10 mouse cellular contexts compared by ENCODE assay signal in the genomic region with DNA sequence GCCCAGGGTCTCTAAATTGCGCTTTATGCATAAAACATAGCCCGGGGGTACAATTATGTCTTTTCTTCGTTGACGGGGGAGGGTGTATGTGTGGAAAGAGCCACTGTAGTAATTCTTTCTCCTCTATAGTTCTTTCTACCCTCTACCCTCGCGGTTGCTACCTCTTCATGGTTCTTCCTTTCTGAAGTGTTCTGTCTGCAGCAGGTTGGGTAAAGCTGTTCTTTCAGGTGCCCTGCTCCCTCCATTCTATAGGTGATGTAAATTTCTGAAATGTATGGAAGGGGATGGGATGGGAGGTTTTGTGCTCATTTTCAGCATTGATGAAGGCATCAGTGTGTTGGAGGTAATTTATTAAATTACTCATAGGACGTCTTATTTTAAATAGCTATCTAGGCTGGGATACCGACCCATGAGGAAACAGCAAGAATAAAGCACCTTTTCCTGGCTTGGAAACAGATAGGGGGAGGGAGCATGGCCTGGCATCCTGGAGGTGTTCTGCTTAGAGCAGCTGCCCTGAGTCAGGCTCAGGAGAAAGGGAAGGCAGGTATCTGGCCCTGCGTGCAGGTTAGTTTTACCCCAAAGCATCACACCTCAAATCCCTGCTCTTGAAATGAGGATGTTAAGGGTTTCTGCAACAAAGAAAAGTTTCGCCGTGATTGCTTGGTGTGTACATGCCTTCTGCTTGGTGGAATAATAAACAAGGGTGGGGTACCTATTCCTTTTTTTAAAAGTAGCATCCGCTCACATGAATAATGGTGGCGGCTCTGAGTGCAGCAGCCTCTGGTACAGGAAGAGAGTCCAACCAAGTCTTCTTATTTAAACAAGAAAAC. TPM values are rescaled to one million over a fixed set of nuclear protein-coding genes. Genes with fewer than 3 reads are reported as not detected.
A peak's percentile ranks its signal among the peaks of the same experiment; 100 is the strongest.
DNase-seq lines count a peak whose midpoint lies in the region; ATAC-seq and TF ChIP-seq lines count a peak whose summit lies in the region.
"Had no signal": no experiment of that assay in that cellular context is flagged by ENCODE, and none has a peak within 500 bp of the region (broad histone marks: within the 10 kb centered on the region; RNA-seq: fewer than 3 reads in every experiment).

No protein-coding gene starts in this region.

- ATAC-seq in kidney, embryonic 15.5 days (replicated peaks; ENCODE audit: low FRiP score): no peak
- ATAC-seq in intestine, postnatal 0 days: no peak

- no peak overlapping the region for H3K27ac ChIP-seq in kidney, embryonic 15.5 days
- H3K27ac ChIP-seq in forebrain, embryonic 10.5 days: no peak overlapping the region
- H3K27ac ChIP-seq in intestine, postnatal 0 days (ENCODE audit: low read depth, low read length): no peak overlapping the region

- WGBS in kidney, embryonic 15.5 days: 14% methylated on average over 13 of the region's 13 CpGs
- 20% methylated on average over 13 of the region's 13 CpGs for WGBS in forebrain, embryonic 10.5 days
- 11% methylated on average over 13 of the region's 13 CpGs for WGBS in intestine, postnatal 0 days

- H3K4me1 ChIP-seq in kidney, embryonic 15.5 days: peaks cover 30% of the 10 kb centered on the region
- peaks cover 57% of the 10 kb centered on the region for H3K4me1 ChIP-seq in forebrain, embryonic 10.5 days
- peaks cover 8% of the 10 kb centered on the region; the same call in 1 of the 2 replicates for H3K4me1 ChIP-seq in intestine, postnatal 0 days (replicated peaks; ENCODE audit: control insufficient read depth, insufficient read depth, low read length)

- H3K9me3 ChIP-seq in kidney, embryonic 15.5 days (replicated peaks): no peaks in the 10 kb centered on the region
- no peaks in the 10 kb centered on the region for H3K9me3 ChIP-seq in forebrain, embryonic 10.5 days
- H3K9me3 ChIP-seq in intestine, postnatal 0 days (ENCODE audit: control insufficient read depth): no peaks in the 10 kb centered on the region
- H3K9me3 ChIP-seq: megakaryocyte, embryonic 14.5 days had no signal

- TF ChIP-seq CTCF in intestine, postnatal 0 days (IDR thresholded peaks at IDR 0.05; ENCODE audit: low read depth): no peak

- peak overlapping the region; percentile 96 for H3K4me2 ChIP-seq in kidney, embryonic 15.5 days
- H3K4me2 ChIP-seq in intestine, postnatal 0 days (replicated peaks; ENCODE audit: low read depth): peak overlapping the region; percentile 80

- DNase-seq in kidney, postnatal 14 days: no peak
- no peak for DNase-seq in forebrain, embryonic 10.5 days (ENCODE audit: extremely low spot score, low spot score)
- DNase-seq in neural tube, embryonic 10.5 days (ENCODE audit: extremely low spot score, low spot score): peak; percentile 44
- no peak for DNase-seq in frontal cortex, postnatal 10 days (ENCODE audit: low spot score in 2 of 2)
- no peak for DNase-seq in layer of hippocampus, adult 9-10 months (ENCODE audit: low spot score)
- DNase-seq in retina, postnatal 1 day: no peak

- peaks cover 34% of the 10 kb centered on the region for H3K27me3 ChIP-seq in kidney, embryonic 15.5 days
- H3K27me3 ChIP-seq in forebrain, embryonic 10.5 days (ENCODE audit: poor library complexity, severe bottlenecking): peaks cover 92% of the 10 kb centered on the region
- no peaks in the 10 kb centered on the region for H3K27me3 ChIP-seq in intestine, postnatal 0 days (replicated peaks; ENCODE audit: control insufficient read depth, insufficient read depth, low read length)

- peak overlapping the region; percentile 24; the same call in 1 of the 2 replicates for H3K9ac ChIP-seq in kidney, embryonic 15.5 days
- H3K9ac ChIP-seq in intestine, postnatal 0 days (ENCODE audit: low read depth, low read length): 0 out of 2 replicates have a peak overlapping the region, but pooled peaks have one; percentile 22

- peaks cover 6% of the 10 kb centered on the region; the same call in 1 of the 2 replicates for H3K36me3 ChIP-seq in kidney, embryonic 15.5 days
- no peaks in the 10 kb centered on the region for H3K36me3 ChIP-seq in forebrain, embryonic 10.5 days (replicated peaks)
- H3K36me3 ChIP-seq in intestine, postnatal 0 days (ENCODE audit: control insufficient read depth, insufficient read depth): 0 out of 2 replicates have a peak, but pooled peaks cover 8% of the 10 kb centered on the region
- H3K36me3 ChIP-seq: G1E had no signal

- H3K4me3 ChIP-seq in kidney, embryonic 15.5 days (replicated peaks): peak overlapping the region; percentile 83
- peak overlapping the region; percentile 82 for H3K4me3 ChIP-seq in forebrain, embryonic 10.5 days
- H3K4me3 ChIP-seq in intestine, postnatal 0 days (ENCODE audit: low read depth, low read length): peak overlapping the region; percentile 62

RNA-seq across cellular contexts. Expression of gene Kitl, which starts 1.7 kb away (rescaled TPM):
- 24.3 and 26.3 TPM in 2 replicates for polyA plus RNA-seq in kidney, embryonic 15.5 days (2015; fragmentation: Nextera tagmentation; extraction: Ambion mirVana)
- polyA plus RNA-seq in forebrain, embryonic 10.5 days (2016; fragmentation: Nextera tagmentation; extraction: Ambion mirVana): 15.6 and 16.0 TPM in 2 replicates
- 15.8 and 16.3 TPM in 2 replicates for polyA plus RNA-seq in intestine, postnatal 0 days (2015; fragmentation: Nextera tagmentation; extraction: Ambion mirVana)
- polyA plus RNA-seq: G1E had no signal
